Mouse (Mus musculus): ENCODE measurements around the gene Ube2j1. TPM values are rescaled to one million over a fixed set of nuclear protein-coding genes. Genes with fewer than 3 reads are reported as not detected.

The Ube2j1 gene
- 42.3 and 45.4 TPM in 2 replicates for polyA plus RNA-seq (2015; fragmentation: Nextera tagmentation; extraction: Ambion mirVana)

DNA sequence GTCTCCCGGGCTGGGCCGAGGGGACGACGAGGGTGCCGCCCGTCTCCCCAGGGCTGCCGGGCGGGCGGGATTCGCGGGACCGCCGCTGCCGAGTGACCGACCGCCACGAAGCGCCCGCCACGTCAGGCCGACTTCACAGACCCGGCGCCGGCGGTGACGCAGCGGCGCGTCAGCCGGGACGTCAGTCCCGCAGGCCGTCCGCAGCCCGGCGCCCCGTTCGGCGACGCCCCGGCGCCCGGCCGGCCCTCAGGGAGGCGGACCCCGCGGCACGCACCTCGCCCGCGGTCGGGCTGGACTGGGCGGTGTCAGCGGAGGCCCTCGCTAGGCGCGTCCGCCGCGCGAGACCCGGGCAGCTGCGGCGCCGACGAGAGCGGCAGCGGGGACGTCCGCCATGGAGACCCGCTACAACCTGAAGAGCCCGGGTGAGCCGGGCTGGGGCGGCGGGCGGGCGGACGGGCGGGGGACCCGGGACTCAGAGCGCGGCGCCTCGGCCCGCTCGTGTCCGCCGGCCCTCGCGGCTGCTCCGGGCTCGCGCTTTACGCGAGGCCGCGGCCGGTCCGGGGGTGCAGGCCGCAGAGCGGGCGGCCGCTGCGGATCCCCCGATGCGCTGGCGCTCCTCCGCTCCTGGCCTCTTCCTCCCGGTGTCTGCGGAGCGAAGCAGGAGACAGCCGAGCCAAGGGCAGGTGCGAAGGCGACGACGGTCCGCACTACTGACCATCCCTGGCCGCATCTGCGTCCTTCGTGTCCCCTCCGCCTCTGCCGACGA lies at the start of gene Ube2j1:
TSS of gene Ube2j1 (plus strand) at position 222 of the 766 bp plus-strand sequence.
- peaks cover 5% of the 10 kb centered on the region; the same call in 1 of the 2 replicates for H3K36me3 ChIP-seq
- 0% methylated on average over 94 of the region's 123 CpGs for WGBS
- ATAC-seq (ENCODE audit: insufficient read depth, low FRiP score, low read depth) = peak; percentile 99

DNA sequence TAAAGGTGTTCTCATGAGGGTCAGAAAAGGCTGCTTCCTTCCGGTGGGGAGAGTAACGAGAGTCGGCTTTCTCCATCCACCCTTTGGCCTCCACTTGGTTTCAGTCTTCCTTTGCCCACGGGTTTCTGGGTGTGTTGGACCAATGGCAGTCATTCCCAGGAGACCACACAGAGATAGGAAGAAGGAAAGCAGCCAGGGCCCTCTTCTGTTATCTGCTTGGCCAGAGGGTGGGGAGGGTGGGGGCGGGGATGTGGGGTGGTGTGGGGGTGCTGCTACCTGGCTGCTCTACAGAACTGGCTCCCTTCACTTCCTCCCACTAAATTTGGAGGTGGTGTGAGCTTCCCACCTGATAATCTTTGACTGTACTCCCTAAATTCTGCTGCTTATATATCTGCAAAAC lies 49.6 kb upstream of the Ube2j1 start:
- no peaks in the 10 kb centered on the region for H3K27me3 ChIP-seq (replicated peaks)
- WGBS = 27% methylated on average over 5 of the region's 5 CpGs
- peak overlapping the region; percentile 98; the same call in 1 of the 2 replicates for H3K4me2 ChIP-seq
- H3K4me3 ChIP-seq (replicated peaks) = no peak overlapping the region
- H3K9me3 ChIP-seq = no peaks in the 10 kb centered on the region
- H3K9ac ChIP-seq = no peak overlapping the region
- H3K4me1 ChIP-seq = no peaks in the 10 kb centered on the region
- H3K27ac ChIP-seq = no peak overlapping the region
- no peaks in the 10 kb centered on the region for H3K36me3 ChIP-seq
- 0 out of 2 replicates have a peak, but pooled peaks have one; percentile 17 for ATAC-seq (ENCODE audit: insufficient read depth, low FRiP score, low read depth)

More for the DNA sequence above, at the start of gene Ube2j1:
- Histone ChIP-seq H3K9me3 (peaks cover 5% of the 10 kb centered on the region; the same call in 1 of the 2 replicates), H3K4me2 (peak within 1 kb of the TSS; percentile 49), H3K4me1 (0 out of 2 replicates have a peak, but pooled peaks cover 2% of the 10 kb centered on the region), H3K9ac (peak within 1 kb of the TSS; percentile 90), H3K27me3 (replicated peaks) (no peaks in the 10 kb centered on the region), H3K4me3 (replicated peaks) (peak within 1 kb of the TSS; percentile 85), H3K27ac (peak within 1 kb of the TSS; percentile 94)

DNA sequence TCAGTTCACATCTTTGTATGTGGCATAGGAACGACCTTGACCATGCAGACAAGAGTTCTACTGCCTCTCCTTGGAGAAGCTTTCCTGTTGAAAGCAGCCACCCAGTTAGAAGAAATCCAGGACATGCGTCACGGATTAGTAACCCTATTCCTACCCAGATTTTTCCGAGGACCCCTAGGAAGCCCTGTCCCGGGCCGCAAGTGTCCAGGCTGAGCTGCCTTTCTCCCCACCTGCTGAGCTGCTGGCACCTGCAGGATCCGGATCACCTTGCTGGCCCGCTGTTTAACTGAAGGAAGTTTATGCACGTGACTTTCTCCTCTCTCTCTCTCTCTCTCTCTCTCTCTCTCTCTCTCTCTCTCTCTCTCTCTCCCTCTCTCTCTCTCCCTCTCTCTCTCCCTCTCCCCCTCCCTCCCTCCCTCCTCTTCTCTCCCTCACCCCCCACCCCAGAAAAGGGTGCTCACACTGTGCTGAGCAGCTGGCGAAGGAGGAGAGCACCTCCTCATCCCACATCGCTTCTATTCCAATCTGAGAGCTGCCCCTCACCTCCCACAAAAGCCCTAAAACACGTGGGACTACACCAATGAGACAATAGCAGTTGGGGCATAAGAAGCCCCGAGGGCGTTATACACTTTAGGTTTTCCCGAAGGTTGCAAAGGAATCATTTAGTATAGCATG lies 49.0 kb upstream of the Ube2j1 start:
- no peaks in the 10 kb centered on the region for H3K4me1 ChIP-seq
- no peak overlapping the region for H3K27ac ChIP-seq
- no peaks in the 10 kb centered on the region for H3K9me3 ChIP-seq
- peak overlapping the region; percentile 64 for H3K4me3 ChIP-seq (replicated peaks)
- peak overlapping the region; percentile 98 for H3K4me2 ChIP-seq
- ATAC-seq (ENCODE audit: insufficient read depth, low FRiP score, low read depth) = no peak
- no peaks in the 10 kb centered on the region for H3K36me3 ChIP-seq
- no peaks in the 10 kb centered on the region for H3K27me3 ChIP-seq (replicated peaks)
- 5% methylated on average over 15 of the region's 15 CpGs for WGBS
- no peak overlapping the region for H3K9ac ChIP-seq

- Histone ChIP-seq H3K36me3 (no peaks in the 10 kb centered on the region), H3K9ac (peak within 1 kb of the TSS; percentile 46), H3K27me3 (replicated peaks) (no peaks in the 10 kb centered on the region), H3K4me2 (peak within 1 kb of the TSS; percentile 98), H3K4me1 (no peaks in the 10 kb centered on the region), H3K4me3 (replicated peaks) (peak within 1 kb of the TSS; percentile 64), H3K27ac (no peak within 1 kb of the TSS), H3K9me3 (no peaks in the 10 kb centered on the region)
- ATAC-seq (ENCODE audit: insufficient read depth, low FRiP score, low read depth) = peak; percentile 30; the same call in 1 of the 2 replicates
- WGBS = 0% methylated on average over 16 of the region's 18 CpGs
These were observed 48.5 kb upstream of the Ube2j1 start, which contains the start of gene Rragd for GRCm38 (mm10) chr4:32982716-32983175. Rragd (plus strand) TSS chr4:32983037.

- WGBS = under 1% methylated on average over 83 of the region's 94 CpGs
- peak overlapping the region; percentile 64 for H3K4me3 ChIP-seq (replicated peaks)
- no peaks in the 10 kb centered on the region for H3K9me3 ChIP-seq
- no peaks in the 10 kb centered on the region for H3K27me3 ChIP-seq (replicated peaks)
- peak overlapping the region; percentile 98 for H3K4me2 ChIP-seq
- no peak overlapping the region for H3K27ac ChIP-seq
- H3K36me3 ChIP-seq = no peaks in the 10 kb centered on the region
- peak; percentile 21 for ATAC-seq (ENCODE audit: insufficient read depth, low FRiP score, low read depth)
- no peaks in the 10 kb centered on the region for H3K4me1 ChIP-seq
- H3K9ac ChIP-seq = peak overlapping the region; percentile 46
These were observed 47.8 kb upstream of the Ube2j1 start for GRCm38 (mm10) chr4:32983176-32984155.

DNA sequence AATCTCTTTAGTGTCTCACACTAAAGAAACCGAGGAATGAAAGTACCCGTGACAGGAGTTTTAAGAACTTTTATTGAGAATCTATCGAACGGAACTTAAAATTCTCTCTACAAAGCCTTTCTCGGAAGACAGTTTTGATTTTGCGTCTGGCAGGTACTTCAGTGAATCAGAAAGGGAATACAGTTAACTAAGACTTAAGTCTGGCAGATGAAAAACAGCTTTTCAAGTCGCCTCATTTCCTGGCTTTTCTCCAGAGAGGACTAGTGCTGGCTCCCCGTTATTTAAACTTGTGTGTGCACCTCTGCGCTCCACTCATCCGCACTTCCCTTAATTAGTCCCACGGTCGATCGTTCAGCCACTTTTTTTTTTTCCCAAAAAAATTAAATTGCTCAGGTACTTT lies 47.0 kb upstream of the Ube2j1 start:
- ATAC-seq (ENCODE audit: insufficient read depth, low FRiP score, low read depth) = no peak
- Histone ChIP-seq H3K4me2 (peak overlapping the region; percentile 98), H3K36me3 (no peaks in the 10 kb centered on the region), H3K4me3 (replicated peaks) (peak overlapping the region; percentile 64), H3K27me3 (replicated peaks) (no peaks in the 10 kb centered on the region), H3K27ac (no peak overlapping the region), H3K9ac (no peak overlapping the region), H3K9me3 (no peaks in the 10 kb centered on the region), H3K4me1 (no peaks in the 10 kb centered on the region)
- WGBS = 4% methylated on average over 13 of the region's 13 CpGs

GRCm38 (mm10) chr4:32984801-32985675 lies 46.2 kb upstream of the Ube2j1 start:
- H3K9me3 ChIP-seq = no peaks in the 10 kb centered on the region
- no peaks in the 10 kb centered on the region for H3K4me1 ChIP-seq
- H3K9ac ChIP-seq = no peak overlapping the region
- peak overlapping the region; percentile 64 for H3K4me3 ChIP-seq (replicated peaks)
- H3K27me3 ChIP-seq (replicated peaks) = no peaks in the 10 kb centered on the region
- ATAC-seq (ENCODE audit: insufficient read depth, low FRiP score, low read depth) = no peak
- peak overlapping the region; percentile 98 for H3K4me2 ChIP-seq
- no peaks in the 10 kb centered on the region for H3K36me3 ChIP-seq
- WGBS = 28% methylated on average over 13 of the region's 13 CpGs
- no peak overlapping the region for H3K27ac ChIP-seq

GRCm38 (mm10) chr4:32985684-32986083 lies 45.5 kb upstream of the Ube2j1 start:
- WGBS = 18% methylated on average over 3 of the region's 3 CpGs
- Histone ChIP-seq H3K9ac (no peak overlapping the region), H3K4me1 (no peaks in the 10 kb centered on the region), H3K27ac (no peak overlapping the region), H3K4me2 (0 out of 2 replicates have a peak overlapping the region, but pooled peaks have one; percentile 98), H3K27me3 (replicated peaks) (no peaks in the 10 kb centered on the region), H3K36me3 (no peaks in the 10 kb centered on the region), H3K9me3 (no peaks in the 10 kb centered on the region), H3K4me3 (replicated peaks) (no peak overlapping the region)
- no peak for ATAC-seq (ENCODE audit: insufficient read depth, low FRiP score, low read depth)

DNA sequence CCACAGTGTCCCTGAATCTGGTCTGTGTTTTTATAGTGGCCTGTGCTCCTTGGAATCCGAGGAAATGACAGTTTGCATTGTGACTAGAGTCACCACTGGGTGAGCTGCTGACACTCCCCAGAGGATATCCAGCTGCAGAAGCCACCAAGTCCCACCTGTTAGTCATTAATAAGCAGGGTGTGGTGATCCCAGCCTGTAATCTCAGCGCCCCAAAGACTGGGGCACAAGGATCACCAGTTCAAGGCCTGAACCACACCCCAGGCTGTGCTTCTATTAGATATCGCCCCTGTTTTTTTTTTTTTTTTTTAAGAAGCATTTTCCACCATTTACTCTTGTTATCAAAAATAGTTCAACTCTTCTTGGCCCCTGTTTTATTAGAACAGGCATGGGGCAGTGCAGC lies 44.2 kb upstream of the Ube2j1 start:
- Histone ChIP-seq H3K36me3 (no peaks in the 10 kb centered on the region), H3K9ac (no peak overlapping the region), H3K27me3 (replicated peaks) (no peaks in the 10 kb centered on the region), H3K4me3 (replicated peaks) (no peak overlapping the region), H3K27ac (no peak overlapping the region), H3K4me1 (no peaks in the 10 kb centered on the region), H3K4me2 (no peak overlapping the region), H3K9me3 (no peaks in the 10 kb centered on the region)
- WGBS = 53% methylated on average over 3 of the region's 3 CpGs
- peak; percentile 75; the same call in 1 of the 2 replicates for ATAC-seq (ENCODE audit: insufficient read depth, low FRiP score, low read depth)

DNA sequence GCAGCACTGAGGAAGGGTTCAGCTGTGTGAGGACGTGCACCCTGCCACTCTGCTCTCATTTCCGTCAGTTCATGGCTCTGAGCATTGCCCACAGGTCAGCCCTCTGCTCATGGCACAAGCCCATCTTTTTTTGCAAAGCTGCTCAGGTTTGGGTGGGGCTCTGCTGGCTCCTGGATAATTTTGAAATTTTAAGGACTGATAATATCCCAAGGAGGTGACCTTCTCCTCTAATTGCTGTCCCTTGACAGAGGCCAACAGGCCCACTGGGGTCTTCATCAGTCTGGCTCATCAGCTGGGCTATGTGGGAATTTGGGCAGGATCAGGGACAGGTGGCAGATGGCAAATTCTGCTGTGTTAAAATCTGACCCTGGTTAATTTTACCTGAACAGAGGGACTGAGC lies 41.9 kb upstream of the Ube2j1 start:
- 84% methylated on average over 2 of the region's 2 CpGs for WGBS
- no peak overlapping the region for H3K27ac ChIP-seq

More for the DNA sequence above, 41.9 kb upstream of the Ube2j1 start:
- ATAC-seq (ENCODE audit: insufficient read depth, low FRiP score, low read depth) = no peak
- no peak overlapping the region for H3K4me3 ChIP-seq (replicated peaks)
- no peaks in the 10 kb centered on the region for H3K36me3 ChIP-seq
- no peak overlapping the region for H3K4me2 ChIP-seq
- no peaks in the 10 kb centered on the region for H3K27me3 ChIP-seq (replicated peaks)
- H3K9me3 ChIP-seq = no peaks in the 10 kb centered on the region
- no peak overlapping the region for H3K9ac ChIP-seq
- H3K4me1 ChIP-seq = no peaks in the 10 kb centered on the region

Measured in stomach, embryonic 15.5 days (tissue).